Mouse (Mus musculus) heart, adult 18-20 months (tissue): Measurements from ENCODE around the gene Cnr2. TPM values are rescaled to one million over a fixed set of nuclear protein-coding genes. Genes with fewer than 3 reads are reported as not detected.

Experiments
- DNase-seq, 2 experiments: peaks; one replicate each; pipeline ENCODE4 v3.0.0; 2021 to 2022; ENCODE audit warnings: mixed read lengths in 1 of 2
- total RNA-seq, 2 experiments: library from RNA; stranded (reverse); gene quantifications; 2 replicates each; pipeline ENCODE4 v1.2.3; 2021

Cnr2 gene
- total RNA-seq, 2 experiments from 2014 or later, result 0.52 to 1.7 TPM

DNA sequence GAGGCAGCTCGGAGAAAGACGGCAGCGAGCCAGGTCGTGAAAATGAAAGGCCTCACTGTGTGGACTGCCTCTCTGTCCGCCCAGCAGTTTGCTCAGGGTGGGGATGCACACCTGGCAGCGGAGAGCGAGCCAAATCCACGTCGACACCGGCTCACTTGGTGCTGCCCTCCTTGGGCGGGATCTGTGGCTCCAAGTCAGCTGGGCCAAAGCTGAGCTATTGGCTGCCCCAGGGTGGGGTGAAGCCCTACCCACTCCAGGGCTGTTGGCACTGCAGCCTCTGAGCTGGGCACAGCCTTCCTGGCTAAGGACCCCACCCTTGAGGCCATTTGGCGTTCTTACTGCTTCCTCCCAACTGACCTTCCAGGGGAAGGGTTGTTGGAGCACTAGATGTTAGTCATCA lies 69.2 kb downstream of the Cnr2 start:
- DNase-seq, result peak; percentile 42 to 70

DNA sequence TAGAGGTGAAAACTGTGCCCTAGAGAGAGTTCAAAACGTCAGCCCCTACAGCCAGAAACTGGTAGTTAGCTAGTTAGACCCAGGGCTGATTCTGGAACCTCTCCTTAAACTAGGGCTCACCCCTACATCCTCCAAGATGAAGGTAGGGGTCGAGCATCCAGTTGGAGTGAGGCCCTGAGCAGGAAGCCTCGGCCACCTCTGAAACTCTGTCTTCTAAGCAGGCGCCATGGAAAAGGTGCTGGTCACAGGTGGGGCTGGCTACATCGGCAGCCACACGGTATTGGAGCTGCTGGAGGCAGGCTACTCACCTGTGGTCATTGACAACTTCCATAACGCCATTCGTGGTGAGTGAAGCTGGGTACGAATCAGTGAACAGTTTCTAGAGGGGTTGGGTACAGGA lies 69.9 kb downstream of the Cnr2 start:
- no peak for DNase-seq

DNA sequence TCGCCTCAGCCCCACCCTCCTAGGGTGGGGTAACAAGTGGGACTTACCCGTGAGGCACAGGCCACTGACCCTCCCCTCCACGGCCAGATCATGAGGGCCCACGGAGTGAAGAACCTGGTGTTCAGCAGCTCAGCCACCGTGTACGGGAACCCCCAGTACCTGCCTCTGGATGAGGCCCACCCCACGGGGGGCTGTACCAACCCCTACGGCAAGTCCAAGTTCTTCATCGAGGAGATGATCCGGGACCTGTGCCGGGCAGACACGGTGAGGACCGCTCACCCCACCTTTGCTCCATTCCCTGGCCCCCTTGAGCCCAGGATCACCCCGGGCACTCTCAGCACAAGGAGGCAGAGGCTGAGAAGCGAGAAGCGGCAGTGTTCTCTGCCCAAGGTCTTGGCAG lies 71.1 kb downstream of the Cnr2 start:
- DNase-seq, result no peak

DNA sequence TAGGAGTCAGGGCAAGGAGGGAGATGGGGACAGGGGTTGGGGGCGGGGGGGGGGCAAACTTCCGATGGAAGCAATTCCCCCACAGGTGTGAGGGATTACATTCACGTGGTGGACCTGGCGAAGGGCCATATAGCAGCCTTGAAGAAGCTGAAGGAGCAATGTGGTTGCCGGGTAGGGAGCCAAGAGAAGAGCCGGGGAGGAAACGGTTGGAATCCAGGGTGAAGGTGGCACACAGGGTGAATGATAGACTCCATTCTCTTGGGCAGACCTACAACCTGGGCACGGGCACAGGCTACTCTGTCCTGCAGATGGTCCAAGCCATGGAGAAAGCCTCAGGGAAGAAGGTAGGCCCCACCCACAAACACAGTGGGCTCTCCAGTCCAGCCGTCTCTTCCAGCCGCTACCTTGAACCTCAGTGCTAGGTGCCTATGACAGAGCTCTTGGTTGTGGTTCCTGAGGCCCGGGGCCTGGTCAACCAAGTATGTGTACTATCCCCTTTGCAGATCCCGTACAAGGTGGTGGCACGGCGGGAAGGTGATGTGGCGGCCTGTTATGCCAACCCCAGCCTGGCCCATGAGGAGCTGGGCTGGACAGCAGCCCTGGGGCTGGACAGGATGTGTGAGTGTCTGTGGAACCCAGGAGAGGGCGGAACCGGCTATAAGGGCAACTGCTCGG lies 72.0 kb downstream of the Cnr2 start:
- no peak for DNase-seq

DNA sequence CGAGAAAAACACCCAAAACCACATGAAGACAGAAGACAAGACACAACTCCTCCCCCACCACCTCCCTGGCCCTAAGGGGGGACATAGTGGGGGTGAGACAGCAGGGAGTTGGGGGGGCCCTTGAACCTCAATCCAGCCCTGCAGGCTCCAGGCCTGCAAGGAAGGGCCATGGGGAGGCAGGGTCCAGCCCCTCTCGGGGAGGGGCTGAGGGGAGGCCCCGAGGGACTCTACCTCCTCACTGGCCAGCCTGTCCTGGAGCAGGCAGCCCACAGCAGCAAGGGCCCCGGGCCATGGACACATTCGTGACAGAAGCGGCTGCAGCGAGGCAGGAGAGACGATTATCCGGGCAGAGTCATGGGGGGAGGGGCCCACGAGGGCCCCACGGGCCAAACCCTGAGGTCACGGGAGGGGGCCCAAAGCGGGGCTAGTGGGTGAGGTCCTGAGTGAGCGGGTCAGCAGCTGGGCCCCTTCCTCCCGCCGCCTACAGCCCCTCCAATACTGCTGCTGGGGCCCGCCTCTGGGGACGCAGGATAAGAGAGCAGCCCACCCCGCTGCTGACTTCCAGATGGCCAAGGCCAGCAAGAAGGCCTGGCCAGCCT lies 73.2 kb downstream of the Cnr2 start:
- DNase-seq, result no peak

DNA sequence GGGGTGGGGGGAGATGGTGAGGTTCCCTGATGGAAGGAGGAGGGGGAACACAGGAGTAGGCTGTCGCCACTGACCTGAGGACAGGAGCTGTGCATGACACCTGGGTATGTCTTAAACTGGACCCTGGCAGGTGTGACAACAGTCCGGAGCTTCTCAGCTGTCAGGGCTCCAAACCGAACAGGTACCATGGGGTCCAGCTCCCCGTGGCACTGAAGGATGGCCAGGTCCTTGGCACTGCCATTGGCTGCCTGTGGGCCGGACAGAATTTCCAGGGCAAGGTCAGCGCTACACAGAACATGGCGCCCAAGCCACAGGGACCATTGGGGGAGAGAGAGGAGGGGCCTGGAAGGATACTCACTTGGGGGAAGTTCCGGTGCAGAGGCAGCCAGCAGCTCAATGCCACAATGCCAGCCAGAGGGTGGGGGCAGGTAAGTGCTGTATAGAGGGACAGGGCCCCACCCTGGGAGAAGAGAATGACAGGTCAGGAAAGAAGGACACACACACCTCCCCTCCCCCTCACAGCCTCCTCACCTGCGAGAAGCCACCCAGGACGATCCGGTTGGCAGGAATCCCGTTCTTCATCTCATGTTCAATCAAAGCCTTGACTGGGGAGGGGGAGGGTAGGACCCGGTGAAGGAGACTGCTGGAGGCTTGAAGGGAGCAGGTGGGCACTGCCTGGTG lies 74.0 kb downstream of the Cnr2 start:
- no peak for DNase-seq

Other genes with a start within 250 kb of the Cnr2 start
- gene Ifnlr1, start 209.1 kb upstream of the Cnr2 start, total RNA-seq, result 1 to 10 TPM; 1.8 to 2.0 TPM
- gene Il22ra1, start 167.2 kb upstream of the Cnr2 start, total RNA-seq, result under 1 TPM; 0.17 to 0.46 TPM
- 1 to 10 TPM in 1 of 2 experiments, under 1 TPM in 1; 0.62 to 1.1 TPM for gene Myom3, start 135.7 kb upstream of the Cnr2 start, total RNA-seq
- gene Srsf10, start 39.6 kb upstream of the Cnr2 start, total RNA-seq, result 10 to 100 TPM; 40.6 to 50.5 TPM
- gene Pnrc2, start 21.5 kb upstream of the Cnr2 start, total RNA-seq, result 10 to 100 TPM; 62.7 to 68.0 TPM
- 10 to 100 TPM; 31.7 to 35.3 TPM for gene Fuca1, start 25.3 kb downstream of the Cnr2 start, total RNA-seq
- 10 to 100 TPM; 87.3 to 91.7 TPM for gene Hmgcl, start 51.1 kb downstream of the Cnr2 start, total RNA-seq
- 1 to 10 TPM; 1.8 to 2.7 TPM for gene Gale, start 68.3 kb downstream of the Cnr2 start, total RNA-seq
- 10 to 100 TPM; 36.6 to 37.8 TPM for gene Lypla2, start 77.2 kb downstream of the Cnr2 start, total RNA-seq
- 10 to 100 TPM; 22.1 to 25.1 TPM for gene Pithd1, start 91.9 kb downstream of the Cnr2 start, total RNA-seq
- 10 to 100 TPM; 33.8 to 34.4 TPM for gene Eloa, start 126.4 kb downstream of the Cnr2 start, total RNA-seq
- 100 to 1,000 TPM; 285 to 315 TPM for gene Rpl11, start 158.0 kb downstream of the Cnr2 start, total RNA-seq
- 10 to 100 TPM; 58.3 to 64.3 TPM for gene Id3, start 248.1 kb downstream of the Cnr2 start, total RNA-seq